Mouse (Mus musculus): ENCODE results near the gene Gna13.

- TF ChIP-seq POLR2A (IDR thresholded peaks at IDR 0.05; ENCODE audit: low read depth, low read length) (no peak), CTCF (IDR thresholded peaks at IDR 0.05; ENCODE audit: borderline replicate concordance, insufficient read depth, low read length) (no peak)
These were observed 60.7 kb downstream of the Gna13 start for GRCm38 (mm10) chr11:109423294-109423693.
